Mouse (Mus musculus): Measurements from ENCODE around the gene Supt6. TPM values are rescaled to one million over a fixed set of nuclear protein-coding genes. Genes with fewer than 3 reads are reported as not detected.

Gene Supt6
- polyA plus RNA-seq, 1 experiment = 28.5 TPM

DNA sequence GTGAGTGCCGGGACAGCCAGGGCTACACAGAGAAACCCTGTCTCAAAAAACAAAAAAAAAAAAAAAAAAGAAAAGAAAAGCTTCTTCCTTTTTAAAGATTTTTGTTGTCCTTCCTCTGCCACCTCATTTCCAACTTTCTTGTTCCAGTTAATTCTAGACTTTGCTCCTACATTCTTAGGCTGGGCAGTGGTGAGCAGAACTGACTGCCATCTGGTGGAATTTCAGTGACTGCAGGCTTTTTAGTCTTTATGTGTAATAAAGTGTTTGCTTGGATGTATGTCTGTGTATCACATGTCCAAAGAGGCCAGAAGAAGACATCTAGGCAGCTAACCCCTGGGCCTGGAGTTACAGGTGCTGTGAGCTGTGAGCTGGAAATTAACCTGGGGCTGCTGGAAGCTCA is 10.8 kb upstream of the Supt6 start:
- no peak overlapping the region for H3K4me3 ChIP-seq (ENCODE audit: low read depth, low read length)
- peaks cover 8% of the 10 kb centered on the region; the same call in 1 of the 2 replicates for H3K4me1 ChIP-seq (ENCODE audit: control insufficient read depth, insufficient read depth, insufficient read length, low read length)
- no peak overlapping the region for H3K27ac ChIP-seq (ENCODE audit: insufficient read depth, low read depth, low read length)
- no peak for TF ChIP-seq POLR2A (IDR thresholded peaks at IDR 0.05; ENCODE audit: low read depth, low read length)
- TF ChIP-seq CTCF (IDR thresholded peaks at IDR 0.05; ENCODE audit: extremely low read depth, insufficient read length, insufficient replicate concordance, low read depth, low read length) = no peak
- 93% methylated on average over 1 of the region's 1 CpGs for WGBS
- H3K36me3 ChIP-seq (ENCODE audit: control insufficient read depth, insufficient read depth, low read length) = peaks cover 16% of the 10 kb centered on the region
- no peaks in the 10 kb centered on the region for H3K27me3 ChIP-seq (ENCODE audit: control insufficient read depth, insufficient read depth, low read length)

DNA sequence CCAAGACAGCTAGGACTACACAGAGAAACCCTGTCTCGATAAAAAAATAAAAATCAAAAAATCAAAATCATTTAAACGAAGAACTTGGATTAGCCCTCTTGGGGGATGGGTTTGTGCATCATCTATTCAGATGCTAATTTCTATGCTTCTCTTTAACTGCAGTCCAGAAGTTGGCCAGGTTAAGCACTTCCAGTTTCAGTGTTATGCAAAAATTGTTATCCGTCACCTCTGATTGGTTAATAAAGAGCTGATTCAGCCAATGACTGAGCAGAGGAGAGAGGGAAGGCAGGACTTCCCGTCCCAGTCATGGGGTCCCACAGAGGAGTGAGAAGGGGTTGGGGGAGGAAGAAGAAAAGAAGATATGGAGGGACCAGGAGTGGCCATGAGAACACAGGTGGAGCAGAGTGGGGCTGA is 1.9 kb upstream of the Supt6 start:
- TF ChIP-seq POLR2A (IDR thresholded peaks at IDR 0.05; ENCODE audit: low read depth, low read length) = no peak
- no peak for TF ChIP-seq CTCF (IDR thresholded peaks at IDR 0.05; ENCODE audit: extremely low read depth, insufficient read length, insufficient replicate concordance, low read depth, low read length)
- WGBS = 63% methylated on average over 4 of the region's 4 CpGs
- Histone ChIP-seq H3K4me1 (ENCODE audit: control insufficient read depth, insufficient read depth, insufficient read length, low read length) (peaks cover 8% of the 10 kb centered on the region; the same call in 1 of the 2 replicates), H3K27me3 (ENCODE audit: control insufficient read depth, insufficient read depth, low read length) (no peaks in the 10 kb centered on the region), H3K36me3 (ENCODE audit: control insufficient read depth, insufficient read depth, low read length) (peaks cover 9% of the 10 kb centered on the region), H3K27ac (ENCODE audit: insufficient read depth, low read depth, low read length) (no peak overlapping the region), H3K4me3 (ENCODE audit: low read depth, low read length) (no peak overlapping the region)

DNA sequence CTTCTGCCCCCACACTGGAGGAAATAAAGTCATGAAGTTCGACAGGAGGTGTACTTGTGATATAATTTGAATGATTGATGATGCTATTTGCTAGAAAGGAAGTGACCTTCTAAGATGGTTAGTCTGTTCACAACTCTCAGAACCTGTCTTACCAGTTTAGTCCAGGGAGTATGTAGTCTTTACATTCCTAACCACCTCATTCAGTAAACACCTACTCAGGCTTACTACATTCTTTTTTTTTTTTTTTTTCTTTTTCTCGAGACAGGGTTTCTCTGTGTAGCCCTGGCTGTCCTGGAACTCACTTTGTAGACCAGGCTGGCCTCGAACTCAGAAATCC is 1.2 kb upstream of the Supt6 start:
- WGBS = 20% methylated on average over 3 of the region's 3 CpGs

DNA sequence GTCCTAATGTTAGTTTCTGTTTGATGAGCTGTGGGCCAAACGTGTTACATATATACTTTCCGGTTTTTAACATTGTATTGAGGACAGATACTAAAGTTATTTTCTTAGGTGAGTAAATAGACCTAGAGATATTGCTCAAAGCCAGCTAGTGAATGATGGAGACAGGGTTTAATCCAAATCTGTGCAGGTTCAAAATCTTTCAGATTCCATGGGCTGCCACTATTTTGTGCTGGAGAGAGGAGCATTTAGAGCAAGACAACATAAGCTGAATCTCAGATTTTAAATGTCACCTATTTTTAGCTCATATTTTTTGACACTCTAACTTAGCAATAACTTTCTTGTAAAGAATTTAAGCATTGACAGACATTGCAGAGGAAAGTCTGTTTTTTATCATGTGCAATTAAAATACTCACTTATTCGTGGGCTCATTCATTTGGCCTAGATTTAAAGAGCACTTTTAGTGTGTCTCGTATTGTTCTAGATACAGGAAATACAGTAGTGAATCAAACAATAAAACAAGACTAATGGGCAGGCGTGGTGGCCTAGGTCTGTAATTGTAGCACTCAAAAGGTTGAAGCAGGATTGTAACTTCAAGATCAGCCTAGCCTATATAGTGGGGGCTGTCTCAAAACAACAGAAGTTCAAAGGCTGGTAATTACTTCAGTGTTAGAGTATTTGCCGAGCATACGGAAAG is 678 bp upstream of the Supt6 start:
- Histone ChIP-seq H3K27ac (ENCODE audit: insufficient read depth, low read depth, low read length) (peak overlapping the region; percentile 97; the same call in 1 of the 2 replicates), H3K4me3 (ENCODE audit: low read depth, low read length) (peak overlapping the region; percentile 83), H3K27me3 (ENCODE audit: control insufficient read depth, insufficient read depth, low read length) (no peaks in the 10 kb centered on the region), H3K4me1 (ENCODE audit: control insufficient read depth, insufficient read depth, insufficient read length, low read length) (peaks cover 8% of the 10 kb centered on the region; the same call in 1 of the 2 replicates), H3K36me3 (ENCODE audit: control insufficient read depth, insufficient read depth, low read length) (0 out of 2 replicates have a peak, but pooled peaks cover 1% of the 10 kb centered on the region)
- 12% methylated on average over 7 of the region's 7 CpGs for WGBS
- no peak for TF ChIP-seq CTCF (IDR thresholded peaks at IDR 0.05; ENCODE audit: extremely low read depth, insufficient read length, insufficient replicate concordance, low read depth, low read length)
- no peak for TF ChIP-seq POLR2A (IDR thresholded peaks at IDR 0.05; ENCODE audit: low read depth, low read length)

More for the DNA sequence above, 1.2 kb upstream of the Supt6 start:
- H3K4me3 ChIP-seq (ENCODE audit: low read depth, low read length) = no peak overlapping the region
- peaks cover 8% of the 10 kb centered on the region; the same call in 1 of the 2 replicates for H3K4me1 ChIP-seq (ENCODE audit: control insufficient read depth, insufficient read depth, insufficient read length, low read length)
- H3K36me3 ChIP-seq (ENCODE audit: control insufficient read depth, insufficient read depth, low read length) = peaks cover 3% of the 10 kb centered on the region
- no peak for TF ChIP-seq POLR2A (IDR thresholded peaks at IDR 0.05; ENCODE audit: low read depth, low read length)
- TF ChIP-seq CTCF (IDR thresholded peaks at IDR 0.05; ENCODE audit: extremely low read depth, insufficient read length, insufficient replicate concordance, low read depth, low read length) = no peak
- no peak overlapping the region for H3K27ac ChIP-seq (ENCODE audit: insufficient read depth, low read depth, low read length)
- H3K27me3 ChIP-seq (ENCODE audit: control insufficient read depth, insufficient read depth, low read length) = no peaks in the 10 kb centered on the region

DNA sequence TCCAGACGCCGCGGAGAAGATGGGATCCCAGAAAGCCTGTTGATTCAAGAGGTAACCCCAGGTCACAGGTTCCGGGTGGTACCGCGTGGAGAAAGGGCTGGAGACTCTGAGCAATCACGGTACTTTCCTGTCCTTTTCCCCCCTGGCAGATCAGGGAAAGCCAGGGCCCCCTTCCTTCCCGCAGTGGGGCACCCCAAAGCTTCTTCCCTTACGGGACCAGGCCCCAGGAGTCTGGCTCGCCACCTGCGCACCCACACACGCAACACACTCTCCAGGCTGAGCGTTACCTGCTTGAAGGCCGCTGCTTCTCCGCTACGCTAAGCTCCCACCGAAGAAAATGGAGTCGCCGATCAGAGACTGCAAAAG is 543 bp downstream of the Supt6 start:
- peak overlapping the region; percentile 97 for H3K27ac ChIP-seq (ENCODE audit: insufficient read depth, low read depth, low read length)
- peak overlapping the region; percentile 83 for H3K4me3 ChIP-seq (ENCODE audit: low read depth, low read length)
- H3K27me3 ChIP-seq (ENCODE audit: control insufficient read depth, insufficient read depth, low read length) = no peaks in the 10 kb centered on the region
- peaks cover 8% of the 10 kb centered on the region; the same call in 1 of the 2 replicates for H3K4me1 ChIP-seq (ENCODE audit: control insufficient read depth, insufficient read depth, insufficient read length, low read length)
- H3K36me3 ChIP-seq (ENCODE audit: control insufficient read depth, insufficient read depth, low read length) = peaks cover 4% of the 10 kb centered on the region; the same call in 1 of the 2 replicates
- WGBS = under 1% methylated on average over 19 of the region's 19 CpGs
- TF ChIP-seq CTCF (IDR thresholded peaks at IDR 0.05; ENCODE audit: extremely low read depth, insufficient read length, insufficient replicate concordance, low read depth, low read length) (no peak), POLR2A (IDR thresholded peaks at IDR 0.05; ENCODE audit: low read depth, low read length) (no peak)

DNA sequence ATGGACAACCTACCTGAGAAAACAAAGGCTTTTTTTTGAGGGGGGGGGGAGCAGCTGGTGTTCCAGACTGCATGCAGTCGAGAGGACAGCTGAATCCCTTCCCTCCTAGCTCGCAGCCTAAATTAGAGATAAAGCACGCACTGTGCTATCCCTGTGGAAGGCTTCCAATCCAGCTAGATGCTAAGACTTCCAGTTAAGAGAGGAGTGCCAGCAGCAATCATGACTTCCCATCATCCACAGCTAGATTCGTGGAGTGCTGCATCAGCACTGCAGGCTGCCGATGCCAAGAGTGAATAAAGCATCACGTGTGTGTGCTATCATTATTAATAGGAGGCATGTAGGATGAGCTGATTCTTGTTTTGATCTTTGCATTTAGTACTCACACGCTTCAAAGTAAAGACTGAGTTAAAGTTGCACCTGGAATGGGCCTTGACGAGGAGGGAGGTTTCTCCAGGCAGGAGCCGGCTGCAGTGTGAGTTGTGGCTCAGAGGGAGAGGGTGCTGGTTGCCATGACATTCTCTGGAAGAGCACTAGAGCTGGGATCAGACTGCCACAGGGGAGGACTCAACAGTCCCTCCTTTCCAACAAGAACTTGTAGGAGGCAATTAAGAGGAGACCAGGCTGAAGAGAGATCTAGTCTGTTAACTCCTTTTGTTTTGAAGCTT is 5.5 kb downstream of the Supt6 start:
- no peaks in the 10 kb centered on the region for H3K27me3 ChIP-seq (ENCODE audit: control insufficient read depth, insufficient read depth, low read length)
- H3K36me3 ChIP-seq (ENCODE audit: control insufficient read depth, insufficient read depth, low read length) = peaks cover 12% of the 10 kb centered on the region
- H3K4me3 ChIP-seq (ENCODE audit: low read depth, low read length) = no peak overlapping the region
- TF ChIP-seq POLR2A (IDR thresholded peaks at IDR 0.05; ENCODE audit: low read depth, low read length) (no peak), CTCF (IDR thresholded peaks at IDR 0.05; ENCODE audit: extremely low read depth, insufficient read length, insufficient replicate concordance, low read depth, low read length) (no peak)
- WGBS = 76% methylated on average over 9 of the region's 9 CpGs
- H3K27ac ChIP-seq (ENCODE audit: insufficient read depth, low read depth, low read length) = no peak overlapping the region
- peaks cover 3% of the 10 kb centered on the region; the same call in 1 of the 2 replicates for H3K4me1 ChIP-seq (ENCODE audit: control insufficient read depth, insufficient read depth, insufficient read length, low read length)

DNA sequence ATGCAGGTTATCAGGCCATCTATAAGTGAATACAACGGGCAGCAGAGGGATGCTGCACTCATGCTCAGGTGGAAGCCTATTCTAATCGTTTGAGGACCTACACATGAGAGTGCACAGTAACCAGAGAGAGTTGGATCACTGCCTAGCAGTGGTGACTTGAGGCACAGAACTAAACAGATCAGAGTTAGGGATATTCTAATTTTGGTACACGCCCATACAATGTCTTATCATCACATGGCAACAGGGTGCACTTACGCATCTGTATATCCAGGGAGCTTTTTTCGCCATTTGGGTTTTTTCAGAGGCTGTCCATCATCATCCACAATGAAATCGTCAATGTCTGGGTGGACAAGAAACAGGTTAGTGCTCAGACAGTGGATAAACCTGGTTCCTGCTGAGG is 14.3 kb downstream of the Supt6 start:
- Histone ChIP-seq H3K36me3 (ENCODE audit: control insufficient read depth, insufficient read depth, low read length) (peaks cover 74% of the 10 kb centered on the region), H3K27me3 (ENCODE audit: control insufficient read depth, insufficient read depth, low read length) (no peaks in the 10 kb centered on the region), H3K4me1 (ENCODE audit: control insufficient read depth, insufficient read depth, insufficient read length, low read length) (no peaks in the 10 kb centered on the region), H3K27ac (ENCODE audit: insufficient read depth, low read depth, low read length) (no peak overlapping the region), H3K4me3 (ENCODE audit: low read depth, low read length) (no peak overlapping the region)
- no peak for TF ChIP-seq CTCF (IDR thresholded peaks at IDR 0.05; ENCODE audit: extremely low read depth, insufficient read length, insufficient replicate concordance, low read depth, low read length)
- TF ChIP-seq POLR2A (IDR thresholded peaks at IDR 0.05; ENCODE audit: low read depth, low read length) = no peak
- 89% methylated on average over 6 of the region's 6 CpGs for WGBS

Data from small intestine, adult 2 months (tissue).